Mouse (Mus musculus) midbrain, embryonic 15.5 days (tissue): ENCODE data around the gene Gm10638. TPM values are rescaled to one million over a fixed set of nuclear protein-coding genes. Genes with fewer than 3 reads are reported as not detected.

Experiments
- ATAC-seq: fragments of 200-750 bp; cut with Nextera tagmentation; replicated peaks from 2 replicates; pipeline ENCODE4 v1.8.0; 2017; ENCODE audit warnings: moderate TSS enrichment
- H3K27ac ChIP-seq: fragments of 300-500 bp; sonication (generic); 2 replicates; pipeline ENCODE4 v1.5.1; 2015; ENCODE audit warnings: mild to moderate bottlenecking, inconsistent platforms
- H3K27me3 ChIP-seq: fragments of 300-500 bp; sonication (generic); replicated peaks from 2 replicates; pipeline ENCODE4 v1.6.1; 2015; ENCODE audit warnings: inconsistent platforms
- H3K36me3 ChIP-seq: fragments of 300-500 bp; sonication (generic); replicated peaks from 2 replicates; pipeline ENCODE4 v1.6.1; 2015; ENCODE audit warnings: inconsistent platforms
- H3K4me1 ChIP-seq: fragments of 300-500 bp; sonication (generic); 2 replicates; pipeline ENCODE4 v1.6.1; 2015; ENCODE audit warnings: inconsistent platforms
- H3K4me2 ChIP-seq: fragments of 300-500 bp; sonication (generic); 2 replicates; pipeline ENCODE4 v1.6.1; 2015; ENCODE audit warnings: inconsistent platforms, mild to moderate bottlenecking, moderate library complexity
- H3K4me3 ChIP-seq: fragments of 300-500 bp; sonication (generic); 2 replicates; pipeline ENCODE4 v1.5.1; 2015; ENCODE audit warnings: mild to moderate bottlenecking, inconsistent platforms
- H3K9ac ChIP-seq: fragments of 300-500 bp; sonication (generic); 2 replicates; pipeline ENCODE4 v1.6.1; 2015; ENCODE audit warnings: mild to moderate bottlenecking, inconsistent platforms
- H3K9me3 ChIP-seq: fragments of 300-500 bp; sonication (generic); 2 replicates; pipeline ENCODE4 v1.6.1; 2016; ENCODE audit warnings: inconsistent platforms
- WGBS: fragments of 180-500 bp; shearing (Covaris S2); methylation state at CpG from one replicate; pipeline ENCODE4 v1.1.7; 2015; ENCODE audit warnings: mixed read lengths; 5-methylcytosine and 5-hydroxymethylcytosine counted together
- polyA plus RNA-seq: library from polyadenylated mRNA; unstranded; fragments of >200 nt; fragmentation: Nextera tagmentation; extraction: Ambion mirVana; gene quantifications from 2 replicates; pipeline ENCODE4 v1.2.1, GENCODE M21; 2015

Gene Gm10638
- polyA plus RNA-seq = 5.8 and 6.4 TPM in 2 replicates

GRCm38 (mm10) chr8:86745221-86745934 lies at the start of gene Gm10638, which contains the start of gene Siah1a:
Gene Gm10638 (plus strand): TSS chr8:86745699.
Gene Siah1a (minus strand): TSS chr8:86745934.
- H3K9me3 ChIP-seq = no peaks in the 10 kb centered on the region
- H3K27ac ChIP-seq = peak within 1 kb of the TSS; percentile 98
- H3K36me3 ChIP-seq = no peaks in the 10 kb centered on the region
- 1% methylated on average over 69 of the region's 88 CpGs for WGBS
- peak within 1 kb of the TSS; percentile 96 for H3K4me3 ChIP-seq
- peak; percentile 83 for ATAC-seq
- peaks cover 43% of the 10 kb centered on the region for H3K4me1 ChIP-seq
- H3K9ac ChIP-seq = peak within 1 kb of the TSS; percentile 98
- H3K4me2 ChIP-seq = peak within 1 kb of the TSS; percentile 69
- H3K27me3 ChIP-seq = no peaks in the 10 kb centered on the region

GRCm38 (mm10) chr8:86695703-86696102 lies 49.8 kb upstream of the Gm10638 start:
- 99% methylated on average over 2 of the region's 2 CpGs for WGBS

GRCm38 (mm10) chr8:86698811-86699421 lies 46.6 kb upstream of the Gm10638 start:
- ATAC-seq = no peak

More at GRCm38 (mm10) chr8:86695703-86696102, 49.8 kb upstream of the Gm10638 start:
- H3K4me3 ChIP-seq = no peak overlapping the region
- H3K4me2 ChIP-seq = no peak overlapping the region
- no peak overlapping the region for H3K27ac ChIP-seq
- no peaks in the 10 kb centered on the region for H3K4me1 ChIP-seq
- H3K36me3 ChIP-seq = no peaks in the 10 kb centered on the region
- ATAC-seq = no peak
- H3K9ac ChIP-seq = no peak overlapping the region
- H3K27me3 ChIP-seq = no peaks in the 10 kb centered on the region
- no peaks in the 10 kb centered on the region for H3K9me3 ChIP-seq

GRCm38 (mm10) chr8:86699471-86699870 lies 46.0 kb upstream of the Gm10638 start:
- no peak overlapping the region for H3K27ac ChIP-seq
- no peaks in the 10 kb centered on the region for H3K9me3 ChIP-seq
- no peak for ATAC-seq

More at GRCm38 (mm10) chr8:86698811-86699421, 46.6 kb upstream of the Gm10638 start:
- Histone ChIP-seq H3K4me2 (no peak overlapping the region), H3K4me1 (no peaks in the 10 kb centered on the region), H3K4me3 (no peak overlapping the region), H3K36me3 (no peaks in the 10 kb centered on the region), H3K9me3 (no peaks in the 10 kb centered on the region), H3K9ac (no peak overlapping the region), H3K27me3 (no peaks in the 10 kb centered on the region), H3K27ac (no peak overlapping the region)
- 92% methylated on average over 1 of the region's 1 CpGs for WGBS

GRCm38 (mm10) chr8:86702453-86702852 lies 43.0 kb upstream of the Gm10638 start:
- Histone ChIP-seq H3K27me3 (no peaks in the 10 kb centered on the region), H3K4me3 (no peak overlapping the region), H3K9ac (no peak overlapping the region), H3K4me2 (no peak overlapping the region), H3K27ac (no peak overlapping the region), H3K4me1 (no peaks in the 10 kb centered on the region), H3K36me3 (no peaks in the 10 kb centered on the region), H3K9me3 (no peaks in the 10 kb centered on the region)
- WGBS = 86% methylated on average over 3 of the region's 3 CpGs
- no peak for ATAC-seq

More at GRCm38 (mm10) chr8:86699471-86699870, 46.0 kb upstream of the Gm10638 start:
- H3K4me3 ChIP-seq = no peak overlapping the region
- no peaks in the 10 kb centered on the region for H3K4me1 ChIP-seq
- no peak overlapping the region for H3K9ac ChIP-seq
- H3K27me3 ChIP-seq = no peaks in the 10 kb centered on the region
- H3K36me3 ChIP-seq = no peaks in the 10 kb centered on the region
- no peak overlapping the region for H3K4me2 ChIP-seq
- 93% methylated on average over 12 of the region's 12 CpGs for WGBS

- no peak for ATAC-seq
- no peaks in the 10 kb centered on the region for H3K9me3 ChIP-seq
- H3K4me3 ChIP-seq = no peak overlapping the region
Measured at GRCm38 (mm10) chr8:86705317-86705716, 40.2 kb upstream of the Gm10638 start.

GRCm38 (mm10) chr8:86706756-86707155 lies 38.7 kb upstream of the Gm10638 start:
- no peak for ATAC-seq
- WGBS = 81% methylated on average over 5 of the region's 5 CpGs
- no peaks in the 10 kb centered on the region for H3K27me3 ChIP-seq

More at GRCm38 (mm10) chr8:86705317-86705716, 40.2 kb upstream of the Gm10638 start:
- Histone ChIP-seq H3K27me3 (no peaks in the 10 kb centered on the region), H3K27ac (no peak overlapping the region), H3K9ac (no peak overlapping the region), H3K4me1 (no peaks in the 10 kb centered on the region), H3K4me2 (no peak overlapping the region), H3K36me3 (no peaks in the 10 kb centered on the region)
- 87% methylated on average over 3 of the region's 3 CpGs for WGBS

GRCm38 (mm10) chr8:86707873-86708272 lies 37.6 kb upstream of the Gm10638 start:
- 80% methylated on average over 4 of the region's 4 CpGs for WGBS
- no peaks in the 10 kb centered on the region for H3K27me3 ChIP-seq
- no peaks in the 10 kb centered on the region for H3K36me3 ChIP-seq
- no peak overlapping the region for H3K9ac ChIP-seq
- no peak overlapping the region for H3K4me3 ChIP-seq
- peaks cover 6% of the 10 kb centered on the region; the same call in 1 of the 2 replicates for H3K4me1 ChIP-seq
- H3K9me3 ChIP-seq = no peaks in the 10 kb centered on the region
- no peak overlapping the region for H3K27ac ChIP-seq
- ATAC-seq = no peak
- H3K4me2 ChIP-seq = no peak overlapping the region

More at GRCm38 (mm10) chr8:86706756-86707155, 38.7 kb upstream of the Gm10638 start:
- no peaks in the 10 kb centered on the region for H3K4me1 ChIP-seq
- no peaks in the 10 kb centered on the region for H3K9me3 ChIP-seq
- H3K4me3 ChIP-seq = no peak overlapping the region
- H3K9ac ChIP-seq = no peak overlapping the region
- no peaks in the 10 kb centered on the region for H3K36me3 ChIP-seq
- no peak overlapping the region for H3K4me2 ChIP-seq
- no peak overlapping the region for H3K27ac ChIP-seq

GRCm38 (mm10) chr8:86712594-86712993 lies 32.9 kb upstream of the Gm10638 start:
- ATAC-seq = no peak
- Histone ChIP-seq H3K4me2 (no peak overlapping the region), H3K4me3 (no peak overlapping the region), H3K4me1 (peaks cover 19% of the 10 kb centered on the region), H3K27me3 (no peaks in the 10 kb centered on the region), H3K9ac (no peak overlapping the region), H3K36me3 (no peaks in the 10 kb centered on the region), H3K9me3 (no peaks in the 10 kb centered on the region), H3K27ac (no peak overlapping the region)
- WGBS = 95% methylated on average over 3 of the region's 3 CpGs

- Histone ChIP-seq H3K9ac (no peak overlapping the region), H3K27ac (peak overlapping the region; percentile 64; the same call in 1 of the 2 replicates), H3K36me3 (no peaks in the 10 kb centered on the region), H3K4me3 (no peak overlapping the region), H3K4me2 (no peak overlapping the region), H3K4me1 (peaks cover 19% of the 10 kb centered on the region), H3K9me3 (no peaks in the 10 kb centered on the region), H3K27me3 (no peaks in the 10 kb centered on the region)
- ATAC-seq = peak; percentile 79
- WGBS = 48% methylated on average over 14 of the region's 14 CpGs
Measured at GRCm38 (mm10) chr8:86713407-86714188, 31.9 kb upstream of the Gm10638 start.

- H3K27ac ChIP-seq = no peak overlapping the region
- H3K4me3 ChIP-seq = no peak overlapping the region
- H3K9ac ChIP-seq = no peak overlapping the region
- H3K27me3 ChIP-seq = no peaks in the 10 kb centered on the region
- H3K4me1 ChIP-seq = peaks cover 7% of the 10 kb centered on the region
- H3K4me2 ChIP-seq = no peak overlapping the region
- no peak for ATAC-seq
- 87% methylated on average over 2 of the region's 2 CpGs for WGBS
- no peaks in the 10 kb centered on the region for H3K36me3 ChIP-seq
- H3K9me3 ChIP-seq = no peaks in the 10 kb centered on the region
Measured at GRCm38 (mm10) chr8:86718332-86718994, 27.0 kb upstream of the Gm10638 start.
